Mouse (Mus musculus): ENCODE measurements around the gene Cops3. TPM values are rescaled to one million over a fixed set of nuclear protein-coding genes. Genes with fewer than 3 reads are reported as not detected.

The Cops3 gene
- polyA plus RNA-seq, 1 experiment: 65.7 TPM

DNA sequence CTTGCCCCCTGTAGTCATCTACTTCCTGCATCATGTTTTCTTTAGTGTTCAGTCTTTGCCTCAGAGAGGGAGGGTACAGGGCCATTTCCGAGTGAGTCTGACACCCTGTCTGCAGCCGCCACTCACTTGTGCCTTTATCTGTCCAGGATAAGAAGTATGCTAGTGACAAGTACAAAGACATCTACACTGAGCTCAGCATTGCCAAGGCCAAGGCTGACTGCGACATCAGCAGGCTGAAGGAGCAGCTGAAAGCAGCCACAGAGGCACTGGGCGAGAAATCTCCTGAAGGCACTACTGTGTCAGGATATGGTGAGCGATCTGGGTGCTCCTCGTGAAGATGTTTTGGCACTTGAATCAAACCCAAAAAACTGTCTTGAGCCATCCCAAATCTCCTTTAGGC is 69.9 kb downstream of the Cops3 start:
- Histone ChIP-seq H3K27me3 (ENCODE audit: control insufficient read depth, insufficient read depth, insufficient read length) (no peaks in the 10 kb centered on the region), H3ac (ENCODE audit: control insufficient read depth, insufficient read length) (no peak overlapping the region), H3K4me3 (no peak overlapping the region), H3K4me2 (ENCODE audit: low read depth) (no peak overlapping the region), H3K36me3 (ENCODE audit: control insufficient read depth, insufficient read depth) (peaks cover 86% of the 10 kb centered on the region), H3K79me2 (ENCODE audit: control insufficient read depth, insufficient read depth) (no peaks in the 10 kb centered on the region)
- TF ChIP-seq CEBPB (IDR thresholded peaks at IDR 0.05; ENCODE audit: insufficient read depth, poor library complexity, severe bottlenecking): no peak

DNA sequence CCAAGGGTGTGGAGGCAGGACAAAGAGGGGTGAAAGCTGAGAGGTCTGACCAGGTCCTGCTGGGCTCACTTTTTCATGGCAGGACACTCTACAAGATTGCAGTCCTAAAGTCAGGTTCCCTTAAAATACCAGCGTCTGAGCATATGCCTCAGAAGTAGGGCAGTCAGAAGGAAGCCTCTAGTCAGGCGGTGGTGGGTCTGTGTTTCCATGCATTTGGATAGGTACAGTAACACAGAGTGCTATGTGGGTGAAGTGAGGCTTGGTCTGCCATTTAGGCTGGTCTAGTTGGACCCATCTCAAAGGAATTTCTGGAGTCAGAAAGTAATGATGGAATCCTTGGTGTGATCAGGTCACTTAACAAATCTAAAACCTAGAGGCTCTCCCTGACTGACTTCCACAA is 70.3 kb downstream of the Cops3 start:
- Histone ChIP-seq H3ac (ENCODE audit: control insufficient read depth, insufficient read length) (no peak overlapping the region), H3K4me2 (ENCODE audit: low read depth) (no peak overlapping the region), H3K27me3 (ENCODE audit: control insufficient read depth, insufficient read depth, insufficient read length) (no peaks in the 10 kb centered on the region), H3K4me3 (no peak overlapping the region), H3K36me3 (ENCODE audit: control insufficient read depth, insufficient read depth) (peaks cover 86% of the 10 kb centered on the region), H3K79me2 (ENCODE audit: control insufficient read depth, insufficient read depth) (no peaks in the 10 kb centered on the region)
- TF ChIP-seq CEBPB (IDR thresholded peaks at IDR 0.05; ENCODE audit: insufficient read depth, poor library complexity, severe bottlenecking) (no peak), MYOG (IDR thresholded peaks at IDR 0.05; ENCODE audit: control insufficient read depth in 1 of 3, insufficient read depth in 1 of 3, insufficient read length in 2 of 3, low read depth in 2 of 3) (no peak), E2F4 (IDR thresholded peaks at IDR 0.05; ENCODE audit: insufficient read depth) (no peak)

Other genes starting within 250 kb of the Cops3 start
- gene Olfr223, start 246.5 kb downstream of the Cops3 start, polyA plus RNA-seq (2012; fragmentation: generic; extraction: Trizol): not detected
- 191 TPM for gene Mprip, start 178.5 kb downstream of the Cops3 start, polyA plus RNA-seq (2012; fragmentation: generic; extraction: Trizol)
- gene Pld6, start 52.2 kb downstream of the Cops3 start, polyA plus RNA-seq (2012; fragmentation: generic; extraction: Trizol): 0.02 TPM
- gene Flcn, start 29.8 kb downstream of the Cops3 start, polyA plus RNA-seq (2012; fragmentation: generic; extraction: Trizol): 43.9 TPM
- 30.8 TPM for gene Nt5m, start 391 bp downstream of the Cops3 start, polyA plus RNA-seq (2012; fragmentation: generic; extraction: Trizol)
- 41.6 TPM for gene Med9, start 108.4 kb upstream of the Cops3 start, polyA plus RNA-seq (2012; fragmentation: generic; extraction: Trizol)
- gene Rasd1, start 125.1 kb upstream of the Cops3 start, polyA plus RNA-seq (2012; fragmentation: generic; extraction: Trizol): 0.04 TPM
- gene Pemt, start 206.7 kb upstream of the Cops3 start, polyA plus RNA-seq (2012; fragmentation: generic; extraction: Trizol): 15.8 TPM

All from myocyte (in vitro differentiated cells).